Mouse (Mus musculus): ENCODE results near the gene Nr1d2. TPM values are rescaled to one million over a fixed set of nuclear protein-coding genes. Genes with fewer than 3 reads are reported as not detected.
A peak's percentile ranks its signal among the peaks of the same experiment; 100 is the strongest.
"Not testable (repeated sequence)": the region's sequence is repeated elsewhere in the genome, so short reads cannot be mapped to it uniquely, and the experiment has no call there.

The Nr1d2 gene
- polyA plus RNA-seq, 1 experiment from 2014 or later: 4.7 TPM

DNA sequence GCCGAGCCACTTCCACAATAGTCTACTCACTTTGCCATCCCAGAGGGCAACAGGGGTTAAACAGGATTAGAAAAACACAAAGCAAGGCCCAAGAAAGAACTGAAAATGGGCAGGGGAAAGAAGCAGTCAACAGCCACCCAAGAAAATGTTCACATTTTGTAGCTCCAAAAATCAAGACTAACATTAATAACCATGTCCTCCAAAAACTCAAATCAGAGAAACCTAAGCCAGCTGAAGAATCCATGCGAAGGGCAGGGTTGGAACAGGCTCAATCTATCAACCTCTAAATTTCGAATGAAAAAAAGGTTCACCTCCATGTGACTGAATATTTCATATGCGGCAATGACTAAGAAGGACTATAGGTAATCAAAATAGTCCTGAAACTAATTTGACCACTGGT, 1.5 kb downstream of the Nr1d2 start:
- Histone ChIP-seq H3K9me3 (ENCODE audit: control insufficient read depth, low read length) (no peaks in the 10 kb centered on the region), H3K4me1 (ENCODE audit: control insufficient read depth, insufficient read depth, low read length) (no peaks in the 10 kb centered on the region), H3K9ac (ENCODE audit: low read length) (no peak overlapping the region), H3K27ac (ENCODE audit: low read depth, low read length) (no peak overlapping the region), H3K4me2 (ENCODE audit: low read depth) (peak overlapping the region; percentile 82; the same call in 1 of the 2 replicates), H3K27me3 (ENCODE audit: control insufficient read depth, insufficient read depth, low read length) (no peaks in the 10 kb centered on the region), H3K4me3 (ENCODE audit: low read depth, low read length) (no peak overlapping the region), H3K36me3 (ENCODE audit: control insufficient read depth, insufficient read depth, low read length) (no peaks in the 10 kb centered on the region)
- ATAC-seq (ENCODE audit: insufficient read depth, low FRiP score, low TSS enrichment): no peak
- 70% methylated on average over 4 of the region's 4 CpGs for WGBS
- no peak for DNase-seq (ENCODE audit: low spot score)

DNA sequence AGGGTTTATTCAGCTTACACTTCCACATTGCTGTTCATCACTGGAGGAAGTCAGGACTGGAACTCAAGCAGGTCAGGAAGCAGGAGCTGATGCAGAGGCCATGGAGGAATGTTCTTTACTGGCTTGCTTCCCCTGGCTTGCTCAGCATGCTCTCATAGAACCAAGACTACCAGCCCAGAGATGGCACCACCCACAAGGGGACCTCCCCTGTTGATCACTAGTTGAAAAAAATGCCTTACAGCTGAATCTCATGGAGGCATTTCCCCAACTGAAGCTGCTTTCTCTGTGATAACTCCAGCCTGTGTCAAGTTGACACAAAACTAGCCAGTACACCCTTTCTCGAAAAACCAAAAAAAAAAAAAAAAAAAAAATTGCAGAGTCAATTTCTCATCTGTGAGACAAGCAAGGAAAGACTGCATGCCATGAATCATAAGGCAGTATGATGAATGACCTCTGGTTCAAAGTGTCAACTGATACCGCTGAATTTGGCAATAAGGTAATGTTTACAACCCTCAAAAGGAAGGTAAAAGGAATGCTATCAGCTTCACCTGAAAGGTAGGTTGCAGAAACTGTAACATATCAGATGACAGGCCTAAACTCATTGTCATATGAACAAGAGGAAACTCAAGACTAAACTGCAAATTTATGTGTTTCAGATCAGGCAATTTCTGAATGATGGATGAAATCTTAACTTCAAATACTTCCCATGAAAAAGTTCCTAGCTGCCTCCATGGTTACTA, 2.3 kb downstream of the Nr1d2 start:
- H3K27me3 ChIP-seq (ENCODE audit: control insufficient read depth, insufficient read depth, low read length); H3K9me3 ChIP-seq (ENCODE audit: control insufficient read depth, low read length); H3K9ac ChIP-seq (ENCODE audit: low read length); ATAC-seq (ENCODE audit: insufficient read depth, low FRiP score, low TSS enrichment); H3K4me3 ChIP-seq (ENCODE audit: low read depth, low read length); H3K27ac ChIP-seq (ENCODE audit: low read depth, low read length); H3K4me2 ChIP-seq (ENCODE audit: low read depth); H3K4me1 ChIP-seq (ENCODE audit: control insufficient read depth, insufficient read depth, low read length); DNase-seq (ENCODE audit: low spot score); H3K36me3 ChIP-seq (ENCODE audit: control insufficient read depth, insufficient read depth, low read length): not testable (repeated sequence)
- WGBS: 98% methylated on average over 2 of the region's 2 CpGs

DNA sequence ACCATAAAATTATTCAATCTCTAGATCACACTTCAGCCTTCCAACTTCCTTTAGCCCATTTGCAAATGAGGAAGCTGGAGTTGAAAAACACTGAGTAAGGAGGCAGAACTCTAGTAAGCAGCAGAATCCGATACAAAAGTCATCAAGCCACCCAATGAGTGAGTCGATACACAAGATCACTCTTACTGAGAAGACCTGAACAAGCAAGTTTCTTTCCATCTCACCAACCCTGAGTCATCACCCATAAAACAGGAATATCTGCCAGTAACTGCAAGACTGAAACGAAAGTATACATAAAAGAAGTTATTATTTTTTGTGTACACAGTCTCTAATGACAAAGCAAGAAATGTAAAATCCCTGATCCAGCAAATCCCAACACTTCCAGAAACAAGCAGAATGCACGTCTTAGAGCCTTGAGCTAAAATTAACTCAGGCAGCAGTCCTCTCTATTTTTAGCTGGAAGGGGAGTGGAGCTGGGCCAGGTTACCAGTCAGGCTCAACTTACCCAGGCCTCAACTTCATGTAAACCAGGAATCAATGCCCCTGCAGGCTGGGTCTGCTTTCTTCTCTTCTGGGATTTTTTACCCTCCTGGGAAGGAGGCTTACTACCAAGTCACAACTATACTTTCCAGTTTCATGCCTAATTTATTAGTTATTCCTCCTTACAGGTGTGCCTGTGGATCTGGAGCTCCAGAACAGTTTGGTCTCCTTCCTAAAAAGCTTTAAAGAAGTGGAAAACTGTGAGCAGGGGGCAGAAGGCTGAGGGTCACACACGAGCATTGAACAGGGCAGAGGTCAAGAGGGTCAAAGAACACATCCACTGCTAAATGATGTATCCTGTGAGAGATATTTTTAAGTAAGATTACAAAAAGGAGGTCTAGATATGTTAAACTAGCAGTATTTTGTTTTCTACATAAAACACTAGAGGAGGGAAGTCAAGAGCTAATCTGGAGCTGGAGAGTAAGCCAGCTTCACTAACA, 4.7 kb downstream of the Nr1d2 start:
- WGBS: 70% methylated on average over 5 of the region's 5 CpGs
- no peak overlapping the region for H3K4me3 ChIP-seq (ENCODE audit: low read depth, low read length)
- no peaks in the 10 kb centered on the region for H3K27me3 ChIP-seq (ENCODE audit: control insufficient read depth, insufficient read depth, low read length)
- no peak overlapping the region for H3K27ac ChIP-seq (ENCODE audit: low read depth, low read length)
- no peaks in the 10 kb centered on the region for H3K9me3 ChIP-seq (ENCODE audit: control insufficient read depth, low read length)
- no peak overlapping the region for H3K9ac ChIP-seq (ENCODE audit: low read length)
- no peaks in the 10 kb centered on the region for H3K4me1 ChIP-seq (ENCODE audit: control insufficient read depth, insufficient read depth, low read length)
- no peak overlapping the region for H3K4me2 ChIP-seq (ENCODE audit: low read depth)
- DNase-seq (ENCODE audit: low spot score): no peak
- no peaks in the 10 kb centered on the region for H3K36me3 ChIP-seq (ENCODE audit: control insufficient read depth, insufficient read depth, low read length)
- ATAC-seq (ENCODE audit: insufficient read depth, low FRiP score, low TSS enrichment): no peak

DNA sequence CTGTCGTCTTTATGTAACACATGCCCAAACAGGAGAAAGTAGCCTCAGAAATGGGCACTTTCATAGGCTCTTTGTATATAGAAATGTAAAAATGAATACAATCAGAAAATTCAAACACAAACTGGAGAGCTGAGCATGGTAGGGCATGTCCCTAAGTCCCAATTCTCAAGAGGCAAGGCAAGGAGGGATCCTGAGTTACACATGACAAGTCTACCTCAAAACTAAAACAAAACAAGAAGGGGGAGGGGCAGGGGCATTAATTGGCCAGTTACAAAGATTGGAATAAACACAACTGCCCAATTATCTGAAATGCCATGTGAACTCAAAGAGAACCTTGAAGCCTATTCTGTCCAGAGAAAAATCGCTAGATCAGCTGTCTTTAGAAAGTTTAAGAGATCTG, 5.9 kb downstream of the Nr1d2 start:
- no peaks in the 10 kb centered on the region for H3K27me3 ChIP-seq (ENCODE audit: control insufficient read depth, insufficient read depth, low read length)
- 89% methylated on average over 2 of the region's 2 CpGs for WGBS
- no peaks in the 10 kb centered on the region for H3K4me1 ChIP-seq (ENCODE audit: control insufficient read depth, insufficient read depth, low read length)
- no peaks in the 10 kb centered on the region for H3K36me3 ChIP-seq (ENCODE audit: control insufficient read depth, insufficient read depth, low read length)
- H3K9me3 ChIP-seq (ENCODE audit: control insufficient read depth, low read length): no peaks in the 10 kb centered on the region
- ATAC-seq (ENCODE audit: insufficient read depth, low FRiP score, low TSS enrichment): no peak
- H3K4me3 ChIP-seq (ENCODE audit: low read depth, low read length): no peak overlapping the region
- no peak overlapping the region for H3K27ac ChIP-seq (ENCODE audit: low read depth, low read length)
- no peak overlapping the region for H3K9ac ChIP-seq (ENCODE audit: low read length)
- no peak for DNase-seq (ENCODE audit: low spot score)
- H3K4me2 ChIP-seq (ENCODE audit: low read depth): no peak overlapping the region

DNA sequence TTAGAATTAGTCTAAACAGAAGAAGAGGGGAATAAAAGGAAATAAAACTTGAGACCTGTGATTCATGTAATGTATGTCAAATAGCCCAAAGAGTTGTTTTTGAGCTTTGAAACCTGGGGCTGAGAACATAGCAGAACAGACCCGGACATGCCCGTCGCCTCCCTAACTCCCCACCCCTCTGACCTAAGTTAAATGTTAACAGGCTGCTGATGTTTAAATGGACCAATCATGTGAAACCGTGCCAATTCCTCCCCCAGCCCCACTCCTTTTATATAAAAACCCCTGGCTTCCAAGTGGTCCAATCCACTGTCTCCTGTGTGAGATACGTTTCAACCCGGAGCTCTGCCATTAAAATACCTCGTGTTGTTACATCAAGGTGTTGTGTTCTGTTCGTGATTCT, 7.1 kb downstream of the Nr1d2 start:
- H3K27me3 ChIP-seq (ENCODE audit: control insufficient read depth, insufficient read depth, low read length); ATAC-seq (ENCODE audit: insufficient read depth, low FRiP score, low TSS enrichment); H3K4me3 ChIP-seq (ENCODE audit: low read depth, low read length); H3K4me2 ChIP-seq (ENCODE audit: low read depth); H3K4me1 ChIP-seq (ENCODE audit: control insufficient read depth, insufficient read depth, low read length); DNase-seq (ENCODE audit: low spot score); H3K36me3 ChIP-seq (ENCODE audit: control insufficient read depth, insufficient read depth, low read length); H3K9ac ChIP-seq (ENCODE audit: low read length); H3K27ac ChIP-seq (ENCODE audit: low read depth, low read length); H3K9me3 ChIP-seq (ENCODE audit: control insufficient read depth, low read length): not testable (repeated sequence)
- WGBS: 94% methylated on average over 8 of the region's 8 CpGs

DNA sequence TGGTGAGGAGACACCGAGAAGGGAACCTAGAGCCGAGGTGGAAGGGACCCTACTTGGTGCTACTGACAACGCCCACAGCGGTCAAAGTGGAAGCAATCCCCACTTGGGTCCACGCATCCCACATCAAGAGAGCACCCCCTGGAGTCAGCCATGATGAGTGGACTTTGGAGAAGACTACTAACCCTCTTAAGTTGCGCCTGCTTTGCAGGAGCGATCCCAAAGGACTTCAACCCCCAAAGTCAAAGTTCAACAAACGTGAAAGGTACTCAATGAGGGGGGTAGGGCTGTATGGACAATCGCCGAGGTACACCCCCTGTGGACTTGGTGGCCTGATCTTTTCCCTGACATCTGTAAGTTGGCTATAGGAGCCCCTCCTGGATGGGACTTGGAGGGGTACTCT, 9.2 kb downstream of the Nr1d2 start:
- not testable (repeated sequence) for H3K9ac ChIP-seq (ENCODE audit: low read length); H3K36me3 ChIP-seq (ENCODE audit: control insufficient read depth, insufficient read depth, low read length); H3K27me3 ChIP-seq (ENCODE audit: control insufficient read depth, insufficient read depth, low read length); H3K9me3 ChIP-seq (ENCODE audit: control insufficient read depth, low read length); H3K4me2 ChIP-seq (ENCODE audit: low read depth); DNase-seq (ENCODE audit: low spot score); ATAC-seq (ENCODE audit: insufficient read depth, low FRiP score, low TSS enrichment); H3K27ac ChIP-seq (ENCODE audit: low read depth, low read length); H3K4me1 ChIP-seq (ENCODE audit: control insufficient read depth, insufficient read depth, low read length); H3K4me3 ChIP-seq (ENCODE audit: low read depth, low read length)
- WGBS: 94% methylated on average over 10 of the region's 10 CpGs

DNA sequence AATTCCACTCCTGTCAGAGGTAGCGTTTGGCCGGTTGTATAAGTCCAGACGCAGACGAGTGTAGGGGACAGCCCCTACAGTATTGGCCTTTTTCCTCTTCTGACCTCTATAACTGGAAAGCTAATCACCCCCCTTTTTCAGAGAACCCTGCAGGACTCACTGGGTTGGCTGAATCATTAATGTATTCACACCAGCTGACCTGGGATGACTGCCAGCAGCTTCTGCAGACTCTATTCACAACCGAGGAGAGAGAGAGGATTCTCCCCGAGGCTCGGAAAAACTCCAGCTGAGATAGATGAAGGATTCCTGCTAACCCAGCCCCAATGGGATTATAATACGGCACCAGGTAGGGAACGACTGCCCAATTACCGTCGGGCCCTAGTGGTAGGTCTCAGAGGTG, 12.7 kb downstream of the Nr1d2 start:
- not testable (repeated sequence) for H3K9me3 ChIP-seq (ENCODE audit: control insufficient read depth, low read length); H3K4me1 ChIP-seq (ENCODE audit: control insufficient read depth, insufficient read depth, low read length); H3K4me3 ChIP-seq (ENCODE audit: low read depth, low read length); DNase-seq (ENCODE audit: low spot score); H3K27me3 ChIP-seq (ENCODE audit: control insufficient read depth, insufficient read depth, low read length); ATAC-seq (ENCODE audit: insufficient read depth, low FRiP score, low TSS enrichment); H3K27ac ChIP-seq (ENCODE audit: low read depth, low read length); H3K36me3 ChIP-seq (ENCODE audit: control insufficient read depth, insufficient read depth, low read length); H3K9ac ChIP-seq (ENCODE audit: low read length); H3K4me2 ChIP-seq (ENCODE audit: low read depth)
- WGBS: 88% methylated on average over 11 of the region's 11 CpGs

DNA sequence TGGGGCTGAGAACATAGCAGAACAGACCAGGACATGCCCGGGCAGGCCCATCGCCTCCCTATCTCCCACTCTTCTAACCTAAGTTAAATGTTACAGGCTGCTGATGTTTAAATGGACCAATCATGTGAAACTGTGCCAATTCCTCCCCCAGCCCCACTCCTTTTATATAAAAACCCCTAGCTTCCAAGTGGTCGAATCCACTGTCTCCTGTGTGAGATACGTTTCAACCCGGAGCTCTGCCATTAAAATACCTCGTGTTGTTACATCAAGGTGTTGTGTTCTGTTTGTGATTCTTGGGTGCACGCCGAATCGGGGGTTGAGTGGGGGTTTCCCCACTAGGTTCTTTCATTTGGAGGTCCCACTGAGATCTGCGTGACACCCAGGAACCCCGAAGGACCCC, 13.5 kb downstream of the Nr1d2 start:
- not testable (repeated sequence) for DNase-seq (ENCODE audit: low spot score); H3K9me3 ChIP-seq (ENCODE audit: control insufficient read depth, low read length); H3K9ac ChIP-seq (ENCODE audit: low read length); H3K36me3 ChIP-seq (ENCODE audit: control insufficient read depth, insufficient read depth, low read length); ATAC-seq (ENCODE audit: insufficient read depth, low FRiP score, low TSS enrichment); H3K27ac ChIP-seq (ENCODE audit: low read depth, low read length); H3K4me3 ChIP-seq (ENCODE audit: low read depth, low read length); H3K4me2 ChIP-seq (ENCODE audit: low read depth); H3K27me3 ChIP-seq (ENCODE audit: control insufficient read depth, insufficient read depth, low read length); H3K4me1 ChIP-seq (ENCODE audit: control insufficient read depth, insufficient read depth, low read length)
- WGBS: 91% methylated on average over 11 of the region's 11 CpGs

All from neural tube, embryonic 11.5 days (tissue).